Mouse (Mus musculus) stomach, embryonic 16.5 days (tissue): ENCODE measurements around the gene Rgma. TPM values are rescaled to one million over a fixed set of nuclear protein-coding genes. Genes with fewer than 3 reads are reported as not detected.
A peak's percentile ranks its signal among the peaks of the same experiment; 100 is the strongest.

ENCODE experiments used
- ATAC-seq: fragments of 200-750 bp; cut with Nextera tagmentation; 2 replicates; pipeline ENCODE4 v1.8.0; 2017; ENCODE audit warnings: moderate number of reproducible peaks, moderate TSS enrichment; ENCODE audit not compliant: insufficient read depth, low FRiP score
- H3K27ac ChIP-seq: fragments of 300-500 bp; sonication (generic); 2 replicates; pipeline ENCODE4 v1.5.1; 2014; ENCODE audit warnings: low read length
- H3K27me3 ChIP-seq: fragments of 300-500 bp; sonication (generic); 2 replicates; pipeline ENCODE4 v1.6.1; 2014; ENCODE audit warnings: low read length, control low read depth, mixed read lengths; ENCODE audit not compliant: control insufficient read depth, insufficient read depth
- H3K36me3 ChIP-seq: fragments of 300-500 bp; sonication (generic); 2 replicates; pipeline ENCODE4 v1.6.1; 2014; ENCODE audit warnings: low read length; ENCODE audit not compliant: control insufficient read depth, insufficient read depth
- H3K4me1 ChIP-seq: fragments of 300-500 bp; sonication (generic); 2 replicates; pipeline ENCODE4 v1.6.1; 2014; ENCODE audit warnings: low read length, control low read depth, mixed read lengths; ENCODE audit not compliant: control insufficient read depth, insufficient read depth
- H3K4me2 ChIP-seq: fragments of 300-500 bp; sonication (generic); 2 replicates; pipeline ENCODE4 v1.6.1; 2014; ENCODE audit warnings: low read depth, low read length, mixed read lengths
- H3K4me3 ChIP-seq: fragments of 300-500 bp; sonication (generic); replicated peaks from 2 replicates; pipeline ENCODE4 v1.5.1; 2014; ENCODE audit warnings: mild to moderate bottlenecking, low read length
- H3K9ac ChIP-seq: fragments of 300-500 bp; sonication (generic); 2 replicates; pipeline ENCODE4 v1.6.1; 2014; ENCODE audit warnings: low read length
- H3K9me3 ChIP-seq: fragments of 300-500 bp; sonication (generic); replicated peaks from 2 replicates; pipeline ENCODE4 v1.6.1; 2016; ENCODE audit warnings: low read length, control low read depth; ENCODE audit not compliant: control insufficient read depth
- WGBS: fragments of 180-500 bp; shearing (Covaris S2); extraction: QIAGEN DNeasy Blood & Tissue Kit; methylation state at CpG from one replicate; pipeline ENCODE4 v1.1.7; 2014; 5-methylcytosine and 5-hydroxymethylcytosine counted together
- polyA plus RNA-seq: library from polyadenylated mRNA; unstranded; fragments of >200 nt; fragmentation: Nextera tagmentation; extraction: Ambion mirVana; gene quantifications from 2 replicates; pipeline ENCODE4 v1.2.1, GENCODE M21; 2015

The Rgma gene
- 10.7 and 11.7 TPM in 2 replicates for polyA plus RNA-seq

DNA sequence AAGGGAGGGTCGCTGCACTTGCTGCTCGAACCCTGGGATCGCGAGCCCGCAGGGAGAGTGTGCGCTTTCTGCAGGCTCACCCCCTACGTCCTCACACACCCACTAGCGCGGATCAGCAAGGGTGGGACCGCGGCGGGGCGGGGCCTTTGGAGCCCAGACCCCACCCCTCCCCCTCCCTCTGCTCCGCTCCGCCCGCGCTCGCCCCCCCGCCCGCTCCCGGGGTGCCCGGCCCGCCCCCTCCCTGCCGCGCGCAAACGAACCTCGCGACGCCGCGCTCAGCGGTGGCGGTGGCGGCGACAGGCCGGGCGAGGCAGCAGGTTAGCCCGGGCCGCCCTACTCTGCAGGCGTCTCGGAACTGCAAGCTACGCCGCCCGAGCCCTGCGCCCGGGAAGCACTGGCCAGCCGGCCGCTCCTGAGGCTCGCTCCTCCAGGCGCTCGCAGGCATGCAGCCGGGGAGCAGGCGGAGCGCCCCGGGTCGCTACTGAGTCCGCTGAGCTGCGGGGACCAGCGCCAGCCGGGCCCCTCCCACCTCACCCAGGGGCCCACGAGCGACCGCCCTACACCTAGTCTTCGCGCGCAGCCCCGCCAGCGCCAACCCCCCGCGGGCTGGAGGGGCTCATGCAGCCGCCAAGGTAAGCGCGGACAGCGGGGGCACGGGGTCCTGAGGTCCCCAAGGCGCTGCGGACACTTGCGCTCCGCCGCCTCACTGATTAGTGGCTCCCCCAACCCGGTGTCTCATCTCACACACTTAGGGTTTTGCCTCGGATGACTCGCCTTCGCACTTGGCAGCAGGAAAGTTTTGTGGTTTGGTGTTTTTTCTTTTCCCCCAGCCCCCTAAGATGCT is at the start of gene Rgma:
Gene Rgma (plus strand): TSS at position 253 of the 844 bp plus-strand sequence.
- ATAC-seq = peak; percentile 86
- no peaks in the 10 kb centered on the region for H3K9me3 ChIP-seq
- peak within 1 kb of the TSS; percentile 85 for H3K9ac ChIP-seq
- WGBS = under 1% methylated on average over 71 of the region's 85 CpGs
- H3K4me2 ChIP-seq = peak within 1 kb of the TSS; percentile 95
- peak within 1 kb of the TSS; percentile 71 for H3K4me3 ChIP-seq
- H3K27ac ChIP-seq = peak within 1 kb of the TSS; percentile 88
- H3K27me3 ChIP-seq = 0 out of 2 replicates have a peak, but pooled peaks cover 9% of the 10 kb centered on the region
- no peaks in the 10 kb centered on the region for H3K36me3 ChIP-seq
- peaks cover 25% of the 10 kb centered on the region for H3K4me1 ChIP-seq

DNA sequence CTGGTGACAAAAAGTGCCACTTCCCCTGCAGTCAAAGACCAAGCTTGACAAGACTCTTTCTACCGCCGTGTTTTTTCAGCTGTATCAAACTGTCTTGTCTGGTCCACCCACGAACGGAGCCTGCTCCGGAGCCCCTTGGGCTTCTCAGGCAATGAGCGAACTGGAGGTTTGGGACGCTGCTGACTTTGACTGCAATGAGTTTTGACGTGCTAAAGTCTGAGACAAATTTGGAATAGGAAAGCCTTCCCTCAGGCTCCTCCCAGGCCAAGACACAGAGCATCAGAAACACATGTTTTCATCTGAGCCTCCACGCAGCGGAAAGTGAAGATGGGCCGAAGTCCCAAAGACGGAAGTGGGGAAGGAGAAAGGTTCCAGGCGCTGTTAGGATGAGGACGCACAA is 49.1 kb upstream of the Rgma start:
- 0 out of 2 replicates have a peak overlapping the region, but pooled peaks have one; percentile 17 for H3K9ac ChIP-seq
- no peak overlapping the region for H3K4me2 ChIP-seq
- H3K4me3 ChIP-seq = no peak overlapping the region
- no peaks in the 10 kb centered on the region for H3K36me3 ChIP-seq
- H3K27me3 ChIP-seq = no peaks in the 10 kb centered on the region
- 65% methylated on average over 14 of the region's 14 CpGs for WGBS
- H3K4me1 ChIP-seq = peaks cover 44% of the 10 kb centered on the region
- H3K9me3 ChIP-seq = no peaks in the 10 kb centered on the region
- no peak for ATAC-seq
- H3K27ac ChIP-seq = peak overlapping the region; percentile 91

DNA sequence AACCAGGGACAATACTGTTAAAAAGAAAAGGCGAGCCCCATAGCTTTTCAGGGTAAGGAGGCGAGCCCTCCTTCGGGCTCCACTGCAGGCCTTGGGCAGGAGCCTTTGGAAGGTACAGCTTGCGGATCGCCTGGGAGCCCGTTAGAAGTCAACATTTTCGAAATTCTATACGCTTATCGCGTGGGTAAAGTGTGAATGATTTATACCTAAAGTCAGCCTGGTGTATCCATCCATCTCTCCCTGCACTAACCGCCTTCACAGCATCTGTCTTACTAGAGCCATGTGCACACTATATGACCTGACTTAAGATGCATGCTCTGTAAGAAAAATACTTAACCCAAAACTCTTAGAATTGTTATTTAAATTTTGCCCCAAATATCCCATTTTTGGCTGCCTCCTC is 48.6 kb upstream of the Rgma start:
- no peak for ATAC-seq
- peak overlapping the region; percentile 91 for H3K27ac ChIP-seq
- peaks cover 47% of the 10 kb centered on the region for H3K4me1 ChIP-seq
- H3K9me3 ChIP-seq = no peaks in the 10 kb centered on the region
- no peak overlapping the region for H3K9ac ChIP-seq
- H3K36me3 ChIP-seq = no peaks in the 10 kb centered on the region
- H3K4me2 ChIP-seq = no peak overlapping the region
- H3K27me3 ChIP-seq = no peaks in the 10 kb centered on the region
- no peak overlapping the region for H3K4me3 ChIP-seq
- WGBS = 63% methylated on average over 11 of the region's 11 CpGs

DNA sequence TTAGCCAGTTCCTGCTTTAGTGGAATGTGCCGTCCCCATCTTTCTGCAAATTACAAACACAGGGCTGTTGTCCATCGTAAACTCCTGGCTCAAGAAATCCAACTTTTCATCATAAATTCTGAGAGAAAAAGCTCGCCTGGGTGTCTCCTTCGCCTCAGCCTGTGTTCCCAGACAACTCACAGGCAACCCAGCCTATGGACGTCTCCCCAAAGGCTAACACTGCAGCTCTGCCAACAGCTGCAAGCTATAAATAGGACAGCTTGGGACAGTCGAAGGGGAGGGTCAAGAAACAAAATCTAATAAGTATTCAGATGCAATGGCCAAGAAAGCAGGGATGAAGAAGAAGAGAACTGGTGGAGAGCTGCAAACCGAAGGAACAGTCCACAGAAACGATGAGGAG is 48.1 kb upstream of the Rgma start:
- Histone ChIP-seq H3K27ac (peak overlapping the region; percentile 91), H3K9me3 (no peaks in the 10 kb centered on the region), H3K9ac (no peak overlapping the region), H3K4me3 (no peak overlapping the region), H3K27me3 (no peaks in the 10 kb centered on the region), H3K36me3 (no peaks in the 10 kb centered on the region), H3K4me2 (no peak overlapping the region), H3K4me1 (peaks cover 49% of the 10 kb centered on the region)
- WGBS = 44% methylated on average over 8 of the region's 8 CpGs
- ATAC-seq = peak; percentile 61; the same call in 1 of the 2 replicates

DNA sequence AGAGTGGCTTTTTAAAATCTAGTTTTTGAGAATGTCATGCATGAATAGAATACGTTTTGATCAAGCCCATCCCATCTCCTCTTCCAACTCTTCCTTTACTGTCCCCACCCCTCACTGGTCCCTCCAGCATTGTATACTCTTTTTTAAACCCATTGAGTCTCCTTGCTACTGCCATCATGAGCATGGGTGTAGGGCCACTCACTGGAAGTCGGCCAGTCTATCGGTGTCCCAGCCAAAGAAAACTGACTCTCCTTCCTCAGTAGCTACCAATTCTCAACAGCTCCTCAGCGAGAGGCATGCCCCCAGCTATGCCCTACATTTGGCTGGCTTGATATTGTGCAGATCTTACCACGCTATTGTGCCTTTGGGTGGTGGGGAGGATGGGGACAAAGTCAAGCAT is 47.7 kb upstream of the Rgma start:
- Histone ChIP-seq H3K4me2 (no peak overlapping the region), H3K27ac (peak overlapping the region; percentile 91), H3K36me3 (no peaks in the 10 kb centered on the region), H3K9me3 (no peaks in the 10 kb centered on the region), H3K27me3 (no peaks in the 10 kb centered on the region), H3K9ac (no peak overlapping the region), H3K4me1 (peaks cover 49% of the 10 kb centered on the region), H3K4me3 (no peak overlapping the region)
- ATAC-seq = no peak
- 73% methylated on average over 5 of the region's 5 CpGs for WGBS

DNA sequence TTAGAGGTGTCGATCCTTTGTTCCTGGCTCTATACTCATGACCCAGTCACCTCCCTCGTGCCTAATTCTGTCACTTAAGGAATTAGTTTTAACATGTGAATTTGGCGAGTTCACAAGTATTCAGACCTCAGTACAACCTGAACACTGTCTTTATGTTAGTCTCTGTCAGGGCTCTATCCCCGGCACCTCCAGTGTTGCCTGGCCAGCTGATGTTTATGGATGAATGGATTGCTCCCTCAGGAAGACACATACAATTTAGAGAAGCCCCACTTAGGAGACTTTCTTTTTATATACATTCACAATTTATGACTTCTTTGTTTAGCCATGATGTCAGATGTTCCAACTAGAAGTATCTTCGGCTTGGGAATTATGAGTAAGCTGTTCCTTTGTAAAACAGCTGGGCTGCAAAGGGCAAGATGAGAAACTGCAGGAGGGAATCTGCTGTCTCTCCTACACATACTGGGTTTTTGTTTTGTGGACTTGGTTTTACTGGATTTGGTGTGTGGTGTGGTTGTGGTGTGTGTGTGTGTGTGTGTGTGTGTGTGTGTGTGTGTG is 46.6 kb upstream of the Rgma start:
- ATAC-seq = peak; percentile 63; the same call in 1 of the 2 replicates
- H3K27ac ChIP-seq = peak overlapping the region; percentile 91

DNA sequence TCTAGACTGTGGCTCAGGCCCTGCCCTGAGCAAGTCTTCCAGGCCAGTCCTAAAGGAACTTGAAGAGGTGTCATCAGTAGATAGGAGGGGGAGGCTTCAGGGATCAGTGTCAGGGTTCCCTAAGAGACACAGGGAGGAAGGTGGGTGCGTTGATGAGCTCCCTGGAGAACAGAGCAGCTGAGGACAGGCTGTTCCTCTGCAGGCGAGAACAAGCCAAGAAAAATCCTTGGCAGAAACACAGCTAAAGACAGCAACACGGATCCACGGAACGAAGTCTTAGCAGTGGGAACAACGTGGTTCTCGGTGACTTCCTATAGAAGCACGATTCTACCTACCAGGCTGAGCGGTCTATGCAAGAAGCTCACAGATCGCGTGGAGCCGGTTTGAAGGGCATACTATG is 44.6 kb upstream of the Rgma start:
- Histone ChIP-seq H3K4me1 (peaks cover 59% of the 10 kb centered on the region), H3K4me3 (no peak overlapping the region), H3K9me3 (no peaks in the 10 kb centered on the region), H3K27me3 (no peaks in the 10 kb centered on the region), H3K27ac (peak overlapping the region; percentile 46), H3K4me2 (no peak overlapping the region), H3K9ac (no peak overlapping the region), H3K36me3 (no peaks in the 10 kb centered on the region)
- no peak for ATAC-seq
- 62% methylated on average over 12 of the region's 12 CpGs for WGBS

More for the DNA sequence above, 46.6 kb upstream of the Rgma start:
- Histone ChIP-seq H3K4me2 (no peak overlapping the region), H3K36me3 (no peaks in the 10 kb centered on the region), H3K4me1 (peaks cover 49% of the 10 kb centered on the region), H3K27me3 (no peaks in the 10 kb centered on the region), H3K9ac (no peak overlapping the region), H3K9me3 (no peaks in the 10 kb centered on the region), H3K4me3 (no peak overlapping the region)
- 17% methylated on average over 5 of the region's 5 CpGs for WGBS

DNA sequence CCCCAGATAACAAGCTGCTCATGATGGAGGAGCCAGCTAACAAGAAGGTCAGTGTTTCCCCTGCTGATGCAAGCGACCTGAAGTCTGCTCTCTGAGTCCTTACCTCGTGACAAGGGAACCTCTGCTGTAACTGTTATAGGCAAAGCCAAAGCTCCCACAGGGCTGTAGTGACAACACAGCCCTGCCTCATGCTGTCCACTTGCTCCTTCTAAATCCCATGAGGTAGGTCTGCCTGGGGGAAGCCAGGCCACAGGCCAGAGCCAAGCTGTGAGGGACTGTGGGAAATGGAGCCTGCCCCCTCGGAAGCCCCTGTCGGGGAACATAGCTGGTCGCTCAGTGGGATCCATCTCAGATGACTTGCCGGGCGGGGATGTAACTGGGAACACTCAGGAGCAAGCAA is 43.7 kb upstream of the Rgma start:
- H3K4me3 ChIP-seq = no peak overlapping the region
- peak overlapping the region; percentile 32; the same call in 1 of the 2 replicates for H3K9ac ChIP-seq
- no peaks in the 10 kb centered on the region for H3K36me3 ChIP-seq
- ATAC-seq = no peak
- H3K27me3 ChIP-seq = no peaks in the 10 kb centered on the region
- WGBS = 75% methylated on average over 7 of the region's 7 CpGs
- H3K4me1 ChIP-seq = peaks cover 57% of the 10 kb centered on the region
- no peaks in the 10 kb centered on the region for H3K9me3 ChIP-seq
- H3K27ac ChIP-seq = peak overlapping the region; percentile 30; the same call in 1 of the 2 replicates
- no peak overlapping the region for H3K4me2 ChIP-seq

DNA sequence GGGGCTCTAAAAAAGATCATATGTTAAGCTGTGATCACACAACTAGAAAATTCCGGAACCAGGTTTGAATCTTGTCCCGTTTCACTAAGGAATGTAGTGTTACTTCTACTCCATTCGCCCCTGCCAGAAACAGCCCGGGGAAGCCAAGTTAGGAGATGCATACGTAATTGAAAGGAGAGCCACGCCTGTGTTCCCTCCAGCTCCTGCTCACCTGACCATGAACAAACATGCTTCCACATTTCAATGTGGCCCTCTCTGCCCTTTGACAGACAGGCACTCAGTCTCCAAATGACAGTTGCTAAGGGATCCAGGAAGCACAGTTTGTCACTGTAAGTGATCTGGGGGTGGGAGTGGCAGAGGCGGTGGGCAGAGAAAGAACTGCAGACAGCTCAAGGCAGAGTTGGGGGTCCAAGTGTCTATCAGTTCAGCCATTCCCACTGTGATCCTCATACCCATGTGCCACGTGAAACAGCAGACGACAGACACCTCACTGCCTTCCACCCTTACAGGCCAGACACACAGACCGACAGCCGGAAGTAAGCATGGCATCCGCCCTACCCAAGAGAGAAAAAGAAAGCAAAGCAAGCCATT is 41.8 kb upstream of the Rgma start:
- Histone ChIP-seq H3K36me3 (no peaks in the 10 kb centered on the region), H3K4me2 (no peak overlapping the region), H3K9me3 (no peaks in the 10 kb centered on the region), H3K27ac (0 out of 2 replicates have a peak overlapping the region, but pooled peaks have one; percentile 74), H3K4me3 (no peak overlapping the region), H3K4me1 (peaks cover 40% of the 10 kb centered on the region), H3K27me3 (no peaks in the 10 kb centered on the region), H3K9ac (no peak overlapping the region)
- no peak for ATAC-seq
- 59% methylated on average over 12 of the region's 12 CpGs for WGBS
